In genomic region chr17:26838911-26839717, GRCm38 (mm10) we compare ENCODE assay signal across 10 mouse cellular contexts. TPM values are rescaled to one million over a fixed set of nuclear protein-coding genes. Genes with fewer than 3 reads are reported as not detected.
DNase-seq lines count a peak whose midpoint lies in the region; ATAC-seq and TF ChIP-seq lines count a peak whose summit lies in the region.
"Had no signal": no experiment of that assay in that cellular context is flagged by ENCODE, and none has a peak within 500 bp of the region (broad histone marks: within the 10 kb centered on the region; RNA-seq: fewer than 3 reads in every experiment).

No protein-coding gene starts in this region.

- H3K4me1 ChIP-seq in thymus, adult 2 months (replicated peaks; ENCODE audit: control insufficient read depth, insufficient read depth, low read length): no peaks in the 10 kb centered on the region
- peaks cover 17% of the 10 kb centered on the region; the same call in 1 of the 2 replicates for H3K4me1 ChIP-seq in heart, embryonic 12.5 days (replicated peaks)
- peaks cover 16% of the 10 kb centered on the region for H3K4me1 ChIP-seq in limb, embryonic 13.5 days
- H3K4me1 ChIP-seq in stomach, postnatal 0 days (replicated peaks; ENCODE audit: control insufficient read depth, insufficient read depth): no peaks in the 10 kb centered on the region

- 4% methylated on average over 85 of the region's 87 CpGs for WGBS in thymus, adult 2 months
- 2% methylated on average over 87 of the region's 87 CpGs for WGBS in heart, embryonic 12.5 days
- WGBS in limb, embryonic 13.5 days: under 1% methylated on average over 87 of the region's 87 CpGs
- WGBS in stomach, postnatal 0 days: 3% methylated on average over 73 of the region's 87 CpGs

- peak; percentile 37 for DNase-seq in thymus, postnatal 4 days
- no peak for DNase-seq in thymus, adult 2 months
- peak; percentile 38 for DNase-seq in stomach, postnatal 0 days (ENCODE audit: low spot score)
- DNase-seq in adrenal gland, adult 8-10 months: no peak
- DNase-seq in thymus, postnatal 0 days (ENCODE audit: low spot score): no peak
- DNase-seq: thymus, postnatal 25 days had no signal

- TF ChIP-seq CTCF in thymus, adult 2 months (IDR thresholded peaks at IDR 0.05; ENCODE audit: borderline replicate concordance, control insufficient read depth, extremely low read depth, insufficient read depth, low read length, poor library complexity): no peak
- no peak for TF ChIP-seq CTCF in stomach, postnatal 0 days (IDR thresholded peaks at IDR 0.05; ENCODE audit: low read depth)

- no peak for ATAC-seq in heart, embryonic 12.5 days (ENCODE audit: insufficient number of reproducible peaks, low FRiP score)
- ATAC-seq in limb, embryonic 13.5 days (ENCODE audit: low FRiP score, low read depth): no peak
- ATAC-seq in stomach, postnatal 0 days (ENCODE audit: low FRiP score, low TSS enrichment): no peak
- no peak for ATAC-seq in inflammation-experienced regulatory T-cells, adult 6 months
- ATAC-seq: activated CD4-positive, CD25-positive, alpha-beta regulatory T cell, adult 4 months had no signal

- no peak overlapping the region for H3K4me3 ChIP-seq in thymus, adult 2 months (ENCODE audit: control insufficient read depth, insufficient read depth, low read length)
- H3K4me3 ChIP-seq in heart, embryonic 12.5 days: peak overlapping the region; percentile 77
- peak overlapping the region; percentile 34 for H3K4me3 ChIP-seq in limb, embryonic 13.5 days
- peak overlapping the region; percentile 25 for H3K4me3 ChIP-seq in stomach, postnatal 0 days (ENCODE audit: low read depth, low read length)

- no peaks in the 10 kb centered on the region; the same call in 1 of the 2 replicates for H3K9me3 ChIP-seq in heart, embryonic 12.5 days (replicated peaks)
- H3K9me3 ChIP-seq in limb, embryonic 13.5 days: no peaks in the 10 kb centered on the region
- no peaks in the 10 kb centered on the region for H3K9me3 ChIP-seq in stomach, postnatal 0 days (ENCODE audit: control insufficient read depth, low read length)

- no peak for TF ChIP-seq POLR2A in thymus, adult 2 months (IDR thresholded peaks at IDR 0.05; ENCODE audit: control insufficient read depth, extremely low read depth, insufficient read depth, low read length, poor library complexity)

- H3K36me3 ChIP-seq in thymus, adult 2 months (ENCODE audit: control insufficient read depth, insufficient read depth, low read length): no peaks in the 10 kb centered on the region
- peaks cover 39% of the 10 kb centered on the region for H3K36me3 ChIP-seq in heart, embryonic 12.5 days
- H3K36me3 ChIP-seq in limb, embryonic 13.5 days: no peaks in the 10 kb centered on the region
- H3K36me3 ChIP-seq in stomach, postnatal 0 days (ENCODE audit: control insufficient read depth, insufficient read depth, low read length): no peaks in the 10 kb centered on the region

- H3K9ac ChIP-seq in heart, embryonic 12.5 days: peak overlapping the region; percentile 95
- H3K9ac ChIP-seq in limb, embryonic 13.5 days: peak overlapping the region; percentile 9
- H3K9ac ChIP-seq in stomach, postnatal 0 days (ENCODE audit: low read length): no peak overlapping the region

- H3K27me3 ChIP-seq in thymus, adult 2 months (ENCODE audit: control insufficient read depth, insufficient read depth, low read length): peaks cover 38% of the 10 kb centered on the region; the same call in 1 of the 2 replicates
- peaks cover 77% of the 10 kb centered on the region for H3K27me3 ChIP-seq in heart, embryonic 12.5 days (replicated peaks)
- peaks cover 100% of the 10 kb centered on the region for H3K27me3 ChIP-seq in limb, embryonic 13.5 days
- peaks cover 41% of the 10 kb centered on the region for H3K27me3 ChIP-seq in stomach, postnatal 0 days (ENCODE audit: control insufficient read depth, insufficient read depth, low read length)

- H3K27ac ChIP-seq in thymus, adult 2 months (ENCODE audit: control insufficient read depth, insufficient read depth, low read length): no peak overlapping the region
- peak overlapping the region; percentile 97 for H3K27ac ChIP-seq in heart, embryonic 12.5 days (ENCODE audit: poor library complexity, severe bottlenecking)
- H3K27ac ChIP-seq in limb, embryonic 13.5 days: no peak overlapping the region
- no peak overlapping the region for H3K27ac ChIP-seq in stomach, postnatal 0 days (replicated peaks)

- no peak for TF ChIP-seq EP300 in stomach, postnatal 0 days (optimal IDR thresholded peaks at IDR 0.05)

- peak overlapping the region; percentile 82 for H3K4me2 ChIP-seq in heart, embryonic 12.5 days
- H3K4me2 ChIP-seq in limb, embryonic 13.5 days (replicated peaks): peak overlapping the region; percentile 53
- peak overlapping the region; percentile 29 for H3K4me2 ChIP-seq in stomach, postnatal 0 days (replicated peaks; ENCODE audit: low read depth)

RNA-seq across cellular contexts. Expression of gene Nkx2-5, which starts 5.7 kb away (rescaled TPM):
- polyA plus RNA-seq in thymus, adult 2 months (2012; rRNA removed): 0.51 and 11.4 TPM in 2 replicates
- polyA plus RNA-seq in heart, embryonic 12.5 days (2016; fragmentation: Nextera tagmentation; extraction: Ambion mirVana): 200 and 212 TPM in 2 replicates
- polyA plus RNA-seq in limb, embryonic 13.5 days (2015; fragmentation: Nextera tagmentation; extraction: Ambion mirVana): not detected in 2 replicates
- polyA plus RNA-seq in stomach, postnatal 0 days (2015; fragmentation: Nextera tagmentation; extraction: Ambion mirVana): 0.17 and 0.91 TPM in 2 replicates
- not detected for total RNA-seq in adrenal gland, adult 8-10 months (2022)
- not detected for polyA plus RNA-seq in inflammation-experienced regulatory T-cells, adult 6 months (2017; shearing (Covaris generic))
- not detected in 2 replicates for polyA plus RNA-seq in thymus, postnatal 0 days (2015; fragmentation: Nextera tagmentation; extraction: Ambion mirVana)
- polyA plus RNA-seq: activated CD4-positive, CD25-positive, alpha-beta regulatory T cell, adult 4 months had no signal

RNA-seq across cellular contexts. Expression of gene Bnip1, which starts 58.2 kb away (rescaled TPM):
- 23.1 and 24.5 TPM in 2 replicates for polyA plus RNA-seq in thymus, adult 2 months (2012; rRNA removed)
- 51.1 and 51.9 TPM in 2 replicates for polyA plus RNA-seq in heart, embryonic 12.5 days (2016; fragmentation: Nextera tagmentation; extraction: Ambion mirVana)
- polyA plus RNA-seq in limb, embryonic 13.5 days (2015; fragmentation: Nextera tagmentation; extraction: Ambion mirVana): 56.2 and 61.8 TPM in 2 replicates
- 33.3 and 33.9 TPM in 2 replicates for polyA plus RNA-seq in stomach, postnatal 0 days (2015; fragmentation: Nextera tagmentation; extraction: Ambion mirVana)
- 10 to 100 TPM; 24.8 to 36.2 (median 29.3) TPM for total RNA-seq in adrenal gland, adult 8-10 months (2022)
- polyA plus RNA-seq in inflammation-experienced regulatory T-cells, adult 6 months (2017; shearing (Covaris generic)): 10 to 100 TPM; 37.8 to 39.2 (median 38.1) TPM
- 41.1 and 41.6 TPM in 2 replicates for polyA plus RNA-seq in thymus, postnatal 0 days (2015; fragmentation: Nextera tagmentation; extraction: Ambion mirVana)

Comparison
In these comparisons a context has a peak if more than half of its experiments do, and no peak if none do; other contexts are left out.
1. DNase-seq: peak in thymus, postnatal 4 days (single experiment) and stomach, postnatal 0 days (single experiment); none in thymus, adult 2 months (single experiment), adrenal gland, adult 8-10 months (single experiment) and thymus, postnatal 0 days (single experiment).
2. H3K4me2 ChIP-seq: peak in every context shown above with its lines; median percentile 82 in heart, embryonic 12.5 days; 53 in limb, embryonic 13.5 days; 29 in stomach, postnatal 0 days.
3. RNA of gene Nkx2-5, which starts 5.7 kb away (polyA plus RNA-seq): 200 to 212 TPM in heart, embryonic 12.5 days; 0.51 to 11.4 TPM in thymus, adult 2 months, 0.17 to 0.91 TPM in stomach, postnatal 0 days, not detected in limb, embryonic 13.5 days, not detected in inflammation-experienced regulatory T-cells, adult 6 months and not detected in thymus, postnatal 0 days; every median in the first group is over 10 times any median in the second.